Mouse (Mus musculus): Measurements from ENCODE around the gene Nxph4.

Nxph4 gene

DNA sequence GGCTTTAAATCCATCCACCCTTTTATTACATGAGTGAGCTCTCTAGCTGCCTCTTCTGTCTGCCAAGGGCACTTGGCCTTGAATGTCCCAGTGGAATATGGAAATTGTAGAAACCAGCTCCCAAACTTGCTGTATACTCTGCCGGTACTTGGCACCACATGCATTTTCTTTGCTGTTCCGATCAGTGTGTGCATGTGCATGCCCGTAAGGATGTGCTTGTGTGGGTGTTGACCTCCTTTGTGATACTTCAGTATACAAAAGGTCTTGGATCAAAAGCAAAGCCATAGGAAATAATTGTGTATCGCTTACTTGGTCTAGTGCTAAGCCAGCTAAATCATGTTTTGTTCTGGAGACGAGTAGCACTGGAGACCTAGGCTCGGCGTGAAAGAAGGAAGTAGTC is 45.5 kb downstream of the Nxph4 start:
- no peak for DNase-seq (ENCODE audit: low spot score)

DNA sequence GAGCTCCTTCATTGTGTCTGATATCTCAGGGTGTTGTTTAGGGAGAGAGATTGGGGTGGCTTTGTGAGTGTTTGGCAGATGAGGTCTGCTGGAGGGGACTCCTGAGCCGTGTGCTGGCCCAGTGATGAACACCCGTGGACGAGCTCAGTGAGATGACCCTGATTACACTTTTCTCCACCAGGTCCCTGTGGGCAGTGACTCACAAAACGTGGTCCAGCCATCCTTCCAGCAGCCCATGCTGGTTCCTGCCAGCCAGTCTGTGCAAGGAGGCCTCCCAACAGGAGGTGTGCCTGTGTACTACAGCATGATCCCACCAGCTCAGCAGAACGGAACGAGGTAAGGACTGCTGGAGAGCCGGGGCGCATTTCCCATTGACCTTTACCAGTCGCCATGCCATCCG is 49.1 kb downstream of the Nxph4 start:
- DNase-seq (ENCODE audit: low spot score) = no peak

DNA sequence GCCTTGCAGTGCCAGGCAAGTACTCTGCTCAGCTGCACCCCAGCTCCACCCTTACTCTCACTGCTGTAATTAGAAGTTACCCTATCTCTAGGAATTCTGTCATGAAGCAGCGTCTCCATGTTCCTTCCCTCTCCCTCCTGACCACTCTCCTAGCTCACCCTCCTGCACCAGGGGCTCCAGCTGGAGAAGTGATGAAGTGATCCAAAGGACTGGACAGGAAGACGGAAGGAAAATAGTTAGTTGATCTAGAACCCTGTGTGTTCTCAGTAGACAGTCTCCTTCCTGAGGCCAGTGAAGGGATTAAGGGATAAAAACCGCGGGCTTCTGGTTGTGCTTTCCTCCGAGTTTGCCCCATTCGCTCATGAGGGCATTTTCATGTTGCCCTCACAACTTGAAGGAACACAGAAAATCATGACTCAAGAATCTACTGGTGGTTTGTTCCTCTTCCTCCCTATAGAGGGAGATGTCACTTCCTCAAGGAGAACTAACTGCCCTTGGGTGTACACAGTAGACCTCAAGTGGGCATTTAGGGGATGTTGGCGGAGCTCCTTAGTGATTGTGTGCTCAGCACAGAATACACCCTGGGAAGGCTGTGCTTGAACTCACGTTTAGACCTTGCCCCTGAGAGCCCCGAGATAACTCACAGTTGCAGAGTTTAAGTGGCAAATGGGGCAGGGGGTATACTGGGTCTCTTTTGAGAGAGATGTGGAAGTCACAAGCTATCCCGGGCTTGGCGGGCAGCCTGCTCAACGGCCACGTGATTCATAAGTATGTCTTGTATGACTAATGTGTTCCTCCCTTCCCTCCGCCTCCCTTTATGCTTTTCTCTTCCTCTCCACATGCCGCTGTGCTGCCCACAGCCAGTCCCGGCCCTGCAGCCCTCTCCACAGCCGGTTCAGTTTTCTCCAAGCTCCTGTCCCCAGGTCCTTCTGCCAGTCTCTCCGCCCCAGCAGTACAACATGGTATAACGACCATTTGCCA is 53.2 kb downstream of the Nxph4 start:
- no peak for DNase-seq (ENCODE audit: low spot score)

DNA sequence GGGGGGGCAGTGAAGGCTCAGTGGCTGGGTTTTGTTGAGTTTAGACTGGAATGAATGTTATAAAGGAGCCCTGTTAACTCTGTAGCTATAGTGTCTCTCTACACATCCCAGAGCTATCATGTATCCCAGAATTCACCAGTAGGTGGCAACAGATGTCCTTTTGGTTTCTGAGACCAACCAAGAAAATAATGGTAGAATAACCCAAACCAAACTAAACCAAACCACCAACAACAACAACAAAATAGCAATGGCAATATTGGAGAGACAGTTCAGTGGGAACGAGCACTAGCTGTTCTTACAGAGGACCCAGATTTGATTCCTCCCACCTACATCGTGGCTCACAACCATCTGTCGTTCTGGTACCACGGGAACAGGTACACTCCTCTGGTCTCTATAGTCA is 55.2 kb downstream of the Nxph4 start:
- DNase-seq (ENCODE audit: low spot score) = peak; percentile 60

DNA sequence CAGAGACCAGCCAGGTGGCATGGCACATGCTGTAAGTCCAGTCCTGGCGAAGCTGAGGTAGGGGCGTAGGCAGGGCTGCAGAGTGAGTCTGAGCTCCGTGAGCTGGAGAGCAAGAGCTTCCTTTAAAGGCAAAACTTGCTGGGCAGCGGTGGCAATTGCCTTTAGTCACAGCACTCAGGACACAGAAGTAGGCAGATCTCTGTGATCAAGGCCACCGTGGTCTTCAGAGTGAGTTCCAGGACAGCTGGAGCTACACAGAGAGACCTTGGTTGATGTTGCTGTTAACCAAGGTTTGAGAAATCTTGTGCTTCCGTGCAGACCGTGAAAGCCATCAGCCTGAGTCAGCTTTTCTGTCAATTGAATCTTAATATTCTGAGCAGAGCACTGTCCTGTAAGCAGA is 57.1 kb downstream of the Nxph4 start:
- no peak for DNase-seq (ENCODE audit: low spot score)

DNA sequence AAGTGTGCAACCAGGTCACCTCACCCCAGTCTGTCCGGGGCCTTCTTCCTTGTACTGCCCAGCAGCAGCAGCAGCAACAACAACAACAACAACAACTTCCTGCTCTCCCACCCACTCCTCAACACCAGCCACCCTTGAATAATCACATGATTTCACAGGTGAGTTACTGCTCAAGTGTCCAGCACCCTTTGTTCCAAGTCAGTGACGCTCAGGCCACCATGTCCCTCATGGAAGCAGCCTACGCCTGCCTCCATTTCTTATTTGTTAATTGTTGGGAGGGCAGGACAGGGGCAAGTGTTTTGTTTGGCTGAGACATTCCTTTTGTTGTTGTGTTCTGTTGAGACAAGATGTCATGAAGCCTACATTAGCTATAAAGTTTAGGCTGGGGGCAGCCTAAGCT is 57.8 kb downstream of the Nxph4 start:
- no peak for DNase-seq (ENCODE audit: low spot score)
